Mouse (Mus musculus) right cerebral cortex, postnatal 36 days (tissue): ENCODE data around the gene Gm10139.
"Not testable (repeated sequence)": the region's sequence is repeated elsewhere in the genome, so short reads cannot be mapped to it uniquely, and the experiment has no call there.

Experiments used
- DNase-seq, 2 experiments: peaks; one replicate each; pipeline ENCODE4 v3.0.0; 2022; ENCODE audit warnings: low spot score in 2 of 2, mixed read lengths in 1 of 2

Gm10139 gene

DNA sequence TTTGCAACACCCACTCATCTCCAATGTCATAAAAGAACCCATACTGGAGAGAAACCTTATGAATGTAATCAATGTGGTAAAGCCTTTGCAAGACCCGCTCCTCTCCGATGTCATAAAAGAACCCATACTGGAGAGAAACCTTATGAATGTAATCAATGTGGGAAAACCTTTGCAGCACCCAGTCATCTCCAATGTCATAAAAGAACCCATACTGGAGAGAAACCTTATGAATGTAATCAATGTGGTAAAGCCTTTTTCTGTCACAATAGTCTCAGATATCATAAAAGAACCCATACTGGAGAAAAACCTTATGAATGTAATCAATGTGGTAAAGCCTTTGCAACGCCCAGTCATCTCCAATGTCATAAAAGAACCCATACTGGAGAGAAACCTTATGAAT lies at the start of gene Gm10139:
Gene Gm10139 (plus strand): TSS at position 301 of the 400 bp plus-strand sequence.
- not testable (repeated sequence) for DNase-seq

DNA sequence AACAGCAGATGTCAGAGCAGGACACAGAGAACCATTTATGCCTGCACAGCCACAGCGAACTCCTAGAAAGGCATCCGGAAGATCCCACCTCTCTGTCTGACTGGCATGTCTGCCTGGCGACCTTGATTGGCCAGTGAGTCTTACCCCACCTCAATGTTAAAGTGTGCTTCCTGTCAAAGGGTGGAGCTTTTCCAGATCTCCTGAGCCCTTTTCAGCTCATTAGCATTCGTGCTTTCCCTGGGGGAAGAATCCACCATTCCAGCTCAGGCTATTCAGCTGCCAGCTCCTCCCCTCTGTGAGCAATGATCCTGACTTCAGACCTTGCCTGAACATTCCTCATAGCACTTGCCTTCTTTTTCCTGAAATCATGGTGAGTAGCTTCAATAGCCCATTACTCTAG lies 45.2 kb downstream of the Gm10139 start:
- DNase-seq, result not testable (repeated sequence)
